Mouse (Mus musculus): ENCODE results near the gene Csf2rb2.

Csf2rb2 gene

GRCm38 (mm10) chr15:78254751-78255150, 50.8 kb downstream of the Csf2rb2 start:
- DNase-seq, result peak; percentile 50

DNA sequence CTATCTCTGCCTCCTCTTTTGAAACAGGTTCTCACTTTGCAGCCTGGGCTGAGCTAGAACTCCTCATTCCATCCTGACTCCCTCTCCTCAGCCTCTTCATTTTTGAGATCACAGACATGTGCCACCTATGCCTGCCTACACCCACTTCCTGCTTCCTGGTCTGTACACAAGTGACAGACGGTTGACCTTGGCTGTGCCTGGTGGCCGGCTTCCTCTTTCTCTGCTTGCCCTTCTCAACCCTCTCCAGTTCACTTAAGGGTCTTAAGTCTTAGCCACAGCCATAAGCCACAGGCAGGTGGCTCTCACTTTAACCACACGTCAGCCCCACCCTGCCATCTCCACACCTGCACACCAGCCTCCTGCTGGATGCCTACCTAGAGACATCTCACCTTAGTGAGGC, 57.1 kb downstream of the Csf2rb2 start:
- DNase-seq, result peak; percentile 28

DNA sequence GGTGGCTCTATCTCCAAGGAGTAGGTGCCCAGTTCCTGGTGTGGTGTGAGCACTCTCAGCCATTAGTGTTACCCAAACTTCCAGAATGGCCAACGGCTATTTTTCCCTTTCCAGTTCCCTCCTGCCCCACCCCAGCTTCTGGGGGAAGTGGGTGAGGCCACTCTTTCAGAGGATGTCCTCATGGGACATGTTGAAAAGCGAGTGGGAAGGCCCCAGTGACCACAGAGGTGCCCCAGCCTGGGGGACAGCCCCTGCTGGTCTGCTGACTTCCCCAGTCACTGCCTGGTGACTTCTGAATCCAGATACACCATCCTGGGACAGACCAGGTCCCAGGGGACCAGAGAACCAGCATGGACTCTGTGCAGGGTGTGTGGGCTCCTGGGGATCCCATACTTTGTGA, 57.9 kb downstream of the Csf2rb2 start:
- peak; percentile 12 for DNase-seq

DNA sequence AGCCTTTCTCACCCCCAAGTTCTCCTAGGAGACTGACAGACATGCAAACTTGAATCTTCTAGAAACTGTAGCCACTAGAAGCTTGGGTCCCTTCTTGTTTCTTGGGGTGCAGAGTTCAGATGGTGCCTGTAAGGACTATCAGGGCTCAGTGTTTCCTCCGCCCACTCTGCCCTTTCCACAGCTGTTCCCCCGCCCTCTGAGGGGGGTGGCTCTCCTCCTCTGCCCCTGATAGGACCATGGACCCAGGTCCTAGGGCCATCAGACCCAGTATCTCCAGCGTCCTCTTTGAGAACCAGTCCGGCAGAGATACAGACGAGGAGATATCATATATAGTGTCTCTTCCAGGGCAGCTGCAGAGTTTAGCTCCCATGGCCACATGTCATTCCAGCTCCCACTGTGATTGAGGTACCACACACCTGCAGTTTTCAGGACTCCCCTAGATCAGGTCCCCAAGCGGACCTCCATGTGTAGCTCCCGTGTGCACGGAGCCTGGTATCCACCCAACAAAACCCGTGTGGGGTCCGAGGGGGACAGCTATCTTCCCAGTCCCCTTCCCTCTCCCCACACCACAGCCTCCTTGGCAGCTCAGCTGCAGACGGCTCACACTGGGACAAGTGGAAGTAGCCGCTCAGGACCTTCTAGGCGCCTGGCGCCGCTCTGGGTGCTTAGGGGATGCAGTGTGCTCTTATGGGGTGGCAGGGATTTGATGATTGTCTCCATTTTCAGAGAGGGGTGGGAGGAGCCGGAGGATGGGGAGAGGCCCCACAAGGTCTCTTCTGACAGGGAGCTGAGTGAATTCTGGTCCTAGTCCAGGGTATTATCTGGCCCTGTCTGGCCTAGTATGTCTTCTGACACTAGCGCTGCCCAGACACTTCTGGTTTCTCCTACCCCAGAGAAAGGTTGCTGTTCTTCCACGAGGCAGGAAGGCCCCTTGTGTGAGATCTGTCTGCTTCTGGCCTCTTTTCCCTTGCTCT, 59.1 kb downstream of the Csf2rb2 start:
- peak; percentile 6 for DNase-seq

- peak; percentile 28 for DNase-seq
These were observed 60.6 kb downstream of the Csf2rb2 start, which contains the start of gene Ncf4 for GRCm38 (mm10) chr15:78244695-78245492. Gene Ncf4, plus strand, starts transcription at chr15:78244801.

- DNase-seq, result no peak
These were observed 61.7 kb downstream of the Csf2rb2 start for GRCm38 (mm10) chr15:78243774-78244173.

DNA sequence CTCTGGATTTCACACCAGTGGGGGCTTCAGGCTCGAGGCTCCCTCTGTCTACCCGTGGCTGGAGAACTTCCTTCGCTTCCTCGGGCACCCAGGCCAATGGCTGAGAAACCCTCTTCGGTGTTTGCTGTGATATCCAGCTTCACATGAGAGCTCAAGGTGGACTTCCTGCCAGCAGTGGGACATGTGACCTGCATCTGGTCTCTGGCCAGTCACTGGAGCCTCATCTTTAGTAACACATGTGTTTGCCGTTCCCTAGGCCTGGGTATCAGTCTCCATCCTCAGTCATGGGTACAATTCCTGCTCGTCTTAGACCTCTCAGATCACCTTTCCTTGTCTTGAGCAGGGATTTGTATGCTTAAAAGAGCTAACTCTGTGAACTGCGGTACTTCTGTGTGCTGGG, 62.5 kb downstream of the Csf2rb2 start:
- no peak for DNase-seq

DNA sequence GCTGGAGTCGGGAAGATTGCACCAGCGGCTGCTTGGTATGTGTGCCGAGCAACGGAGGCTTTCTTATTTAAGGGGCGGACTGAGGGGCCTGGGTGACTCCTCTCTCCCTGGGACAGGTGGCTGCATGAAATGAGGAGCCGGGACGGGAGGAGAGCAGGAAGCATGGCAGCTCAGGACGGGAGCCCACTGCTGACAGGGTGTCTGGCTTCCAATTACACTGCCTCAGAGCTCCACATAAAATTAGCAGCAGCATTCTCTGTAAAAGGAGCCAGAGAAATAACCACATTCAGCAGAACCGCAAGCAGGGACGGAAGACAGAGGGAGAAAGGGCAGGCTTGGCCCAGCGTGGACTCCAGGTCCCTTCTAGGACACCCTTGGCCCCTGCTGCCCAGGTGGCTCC, 64.2 kb downstream of the Csf2rb2 start:
- no peak for DNase-seq

- no peak for DNase-seq
These were observed 65.4 kb downstream of the Csf2rb2 start for GRCm38 (mm10) chr15:78239956-78240617.

DNA sequence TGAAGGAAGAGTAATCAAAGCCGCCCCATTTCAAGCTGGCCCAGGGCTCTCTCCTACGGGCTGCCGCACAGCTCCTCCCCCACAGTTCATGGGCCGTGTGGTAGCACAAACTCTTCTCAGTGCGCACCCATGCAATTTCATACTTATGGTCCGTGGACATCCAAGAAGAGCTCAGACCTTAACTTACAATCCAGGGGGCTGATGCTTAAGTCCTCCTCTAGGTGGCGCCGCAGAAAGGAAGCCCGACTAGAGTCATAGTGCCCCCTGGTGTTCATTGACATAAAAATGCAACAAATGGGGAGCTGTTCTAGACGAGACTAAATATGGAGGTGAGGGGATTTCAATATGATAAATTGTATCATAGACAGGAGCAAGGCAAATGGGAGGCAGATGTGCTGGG, 66.1 kb downstream of the Csf2rb2 start:
- DNase-seq, result peak; percentile 74

DNA sequence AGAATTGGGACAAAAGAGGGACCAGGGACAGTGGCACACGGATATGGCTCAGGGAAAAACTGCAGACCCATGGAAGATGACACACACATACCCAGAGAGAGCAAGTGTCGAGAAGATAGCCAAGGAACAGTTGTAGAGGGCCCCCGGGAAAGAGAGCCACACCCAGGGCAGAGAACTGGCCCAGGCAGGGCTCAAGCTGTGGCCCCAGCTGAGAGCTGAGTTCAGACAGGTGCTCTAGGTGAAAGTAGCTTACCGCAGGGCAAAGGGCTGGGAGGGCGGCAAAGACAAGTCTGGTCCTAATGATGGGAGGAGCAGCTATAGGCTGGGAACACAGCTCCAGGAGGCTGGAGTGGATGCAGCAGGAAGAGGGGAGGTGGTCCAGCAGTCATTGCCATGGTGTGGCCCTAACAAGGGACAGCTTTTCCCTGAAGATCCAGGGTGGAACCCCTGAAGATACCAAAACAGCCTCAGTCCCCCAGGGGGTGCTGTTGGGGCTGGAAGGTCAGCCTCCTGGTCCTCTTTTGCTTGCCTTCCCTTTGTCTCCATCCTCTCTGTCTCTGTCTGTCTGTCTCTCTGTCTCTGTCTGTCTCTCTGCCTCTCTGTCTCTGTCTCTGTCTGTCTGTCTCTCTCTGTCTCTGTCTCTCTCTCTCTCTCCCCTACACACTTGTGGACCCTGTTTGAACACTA, 70.6 kb downstream of the Csf2rb2 start:
- no peak for DNase-seq

Measured in lung, postnatal 14 days (tissue).